Mouse (Mus musculus): ENCODE measurements around the gene Dhcr7. TPM values are rescaled to one million over a fixed set of nuclear protein-coding genes. Genes with fewer than 3 reads are reported as not detected.
A peak's percentile ranks its signal among the peaks of the same experiment; 100 is the strongest.

Gene Dhcr7
- total and polyA plus RNA-seq, 2 experiments: 85.9 to 282 TPM

GRCm38 (mm10) chr7:143848768-143849482, 26.0 kb downstream of the Dhcr7 start:
- no peak overlapping the region for H3K4me3 ChIP-seq (ENCODE audit: insufficient read depth, low read depth, low read length)
- H3K9ac ChIP-seq (ENCODE audit: low read depth, low read length): no peak overlapping the region
- peak; percentile 83 for DNase-seq (ENCODE audit: extremely low read depth, low read depth, low spot score)
- 52% methylated on average over 7 of the region's 8 CpGs for WGBS
- TF ChIP-seq CTCF (IDR thresholded peaks at IDR 0.05; ENCODE audit: low read depth, low read length) (no peak), POLR2A (IDR thresholded peaks at IDR 0.05; ENCODE audit: extremely low read depth, insufficient read depth, low read length) (no peak)
- H3K36me3 ChIP-seq (ENCODE audit: control insufficient read depth, insufficient read depth, low read length): peaks cover 24% of the 10 kb centered on the region
- no peaks in the 10 kb centered on the region for H3K27me3 ChIP-seq (ENCODE audit: control insufficient read depth, insufficient read depth, low read length)
- no peak overlapping the region for H3K27ac ChIP-seq (replicated peaks; ENCODE audit: insufficient read depth, low read depth, low read length)
- peaks cover 4% of the 10 kb centered on the region for H3K4me1 ChIP-seq (ENCODE audit: control insufficient read depth, insufficient read depth, low read length)
- no peaks in the 10 kb centered on the region for H3K79me2 ChIP-seq (ENCODE audit: control insufficient read depth, insufficient read depth, low read length)

GRCm38 (mm10) chr7:143866538-143866937, 43.6 kb downstream of the Dhcr7 start, which contains the start of gene Gm498:
Gene Gm498, plus strand, starts transcription at chr7:143866838.
- no peak within 1 kb of the TSS for H3K4me3 ChIP-seq (ENCODE audit: insufficient read depth, low read depth, low read length)
- no peaks in the 10 kb centered on the region for H3K4me1 ChIP-seq (ENCODE audit: control insufficient read depth, insufficient read depth, low read length)
- no peak for TF ChIP-seq POLR2A (IDR thresholded peaks at IDR 0.05; ENCODE audit: extremely low read depth, insufficient read depth, low read length)
- no peak for TF ChIP-seq CTCF (IDR thresholded peaks at IDR 0.05; ENCODE audit: low read depth, low read length)
- H3K27me3 ChIP-seq (ENCODE audit: control insufficient read depth, insufficient read depth, low read length): no peaks in the 10 kb centered on the region
- WGBS: 76% methylated on average over 2 of the region's 2 CpGs
- no peak within 1 kb of the TSS for H3K27ac ChIP-seq (replicated peaks; ENCODE audit: insufficient read depth, low read depth, low read length)
- H3K36me3 ChIP-seq (ENCODE audit: control insufficient read depth, insufficient read depth, low read length): no peaks in the 10 kb centered on the region
- H3K9ac ChIP-seq (ENCODE audit: low read depth, low read length): no peak within 1 kb of the TSS
- H3K79me2 ChIP-seq (ENCODE audit: control insufficient read depth, insufficient read depth, low read length): no peaks in the 10 kb centered on the region
- no peak for DNase-seq (ENCODE audit: extremely low read depth, low read depth, low spot score)

- Histone ChIP-seq H3K79me2 (ENCODE audit: control insufficient read depth, insufficient read depth, low read length) (no peaks in the 10 kb centered on the region), H3K27ac (replicated peaks; ENCODE audit: insufficient read depth, low read depth, low read length) (no peak overlapping the region), H3K9ac (ENCODE audit: low read depth, low read length) (no peak overlapping the region), H3K36me3 (ENCODE audit: control insufficient read depth, insufficient read depth, low read length) (no peaks in the 10 kb centered on the region), H3K4me1 (ENCODE audit: control insufficient read depth, insufficient read depth, low read length) (no peaks in the 10 kb centered on the region), H3K27me3 (ENCODE audit: control insufficient read depth, insufficient read depth, low read length) (no peaks in the 10 kb centered on the region), H3K4me3 (ENCODE audit: insufficient read depth, low read depth, low read length) (no peak overlapping the region)
- TF ChIP-seq CTCF (IDR thresholded peaks at IDR 0.05; ENCODE audit: low read depth, low read length): no peak
- no peak for TF ChIP-seq POLR2A (IDR thresholded peaks at IDR 0.05; ENCODE audit: extremely low read depth, insufficient read depth, low read length)
- DNase-seq (ENCODE audit: extremely low read depth, low read depth, low spot score): no peak
- 79% methylated on average over 4 of the region's 4 CpGs for WGBS
Measured at GRCm38 (mm10) chr7:143868874-143869273, 45.9 kb downstream of the Dhcr7 start.

GRCm38 (mm10) chr7:143883717-143884116, 60.8 kb downstream of the Dhcr7 start:
- Histone ChIP-seq H3K27me3 (ENCODE audit: control insufficient read depth, insufficient read depth, low read length) (no peaks in the 10 kb centered on the region), H3K4me1 (ENCODE audit: control insufficient read depth, insufficient read depth, low read length) (no peaks in the 10 kb centered on the region), H3K9ac (ENCODE audit: low read depth, low read length) (no peak overlapping the region), H3K4me3 (ENCODE audit: insufficient read depth, low read depth, low read length) (no peak overlapping the region), H3K36me3 (ENCODE audit: control insufficient read depth, insufficient read depth, low read length) (no peaks in the 10 kb centered on the region), H3K79me2 (ENCODE audit: control insufficient read depth, insufficient read depth, low read length) (no peaks in the 10 kb centered on the region), H3K27ac (replicated peaks; ENCODE audit: insufficient read depth, low read depth, low read length) (no peak overlapping the region)
- DNase-seq (ENCODE audit: extremely low read depth, low read depth, low spot score): no peak
- TF ChIP-seq CTCF (IDR thresholded peaks at IDR 0.05; ENCODE audit: low read depth, low read length) (no peak), POLR2A (IDR thresholded peaks at IDR 0.05; ENCODE audit: extremely low read depth, insufficient read depth, low read length) (no peak)
- 80% methylated on average over 6 of the region's 6 CpGs for WGBS

- no peak for DNase-seq (ENCODE audit: extremely low read depth, low read depth, low spot score)
- Histone ChIP-seq H3K36me3 (ENCODE audit: control insufficient read depth, insufficient read depth, low read length) (no peaks in the 10 kb centered on the region), H3K4me1 (ENCODE audit: control insufficient read depth, insufficient read depth, low read length) (no peaks in the 10 kb centered on the region), H3K4me3 (ENCODE audit: insufficient read depth, low read depth, low read length) (no peak overlapping the region), H3K27me3 (ENCODE audit: control insufficient read depth, insufficient read depth, low read length) (no peaks in the 10 kb centered on the region), H3K79me2 (ENCODE audit: control insufficient read depth, insufficient read depth, low read length) (no peaks in the 10 kb centered on the region), H3K9ac (ENCODE audit: low read depth, low read length) (no peak overlapping the region), H3K27ac (replicated peaks; ENCODE audit: insufficient read depth, low read depth, low read length) (no peak overlapping the region)
- 82% methylated on average over 2 of the region's 2 CpGs for WGBS
- TF ChIP-seq POLR2A (IDR thresholded peaks at IDR 0.05; ENCODE audit: extremely low read depth, insufficient read depth, low read length) (no peak), CTCF (IDR thresholded peaks at IDR 0.05; ENCODE audit: low read depth, low read length) (no peak)
Measured at GRCm38 (mm10) chr7:143891146-143891545, 68.2 kb downstream of the Dhcr7 start.

- TF ChIP-seq POLR2A (IDR thresholded peaks at IDR 0.05; ENCODE audit: extremely low read depth, insufficient read depth, low read length) (no peak), CTCF (IDR thresholded peaks at IDR 0.05; ENCODE audit: low read depth, low read length) (no peak)
- no peaks in the 10 kb centered on the region for H3K79me2 ChIP-seq (ENCODE audit: control insufficient read depth, insufficient read depth, low read length)
- no peak for DNase-seq (ENCODE audit: extremely low read depth, low read depth, low spot score)
- H3K36me3 ChIP-seq (ENCODE audit: control insufficient read depth, insufficient read depth, low read length): no peaks in the 10 kb centered on the region
- no peaks in the 10 kb centered on the region for H3K27me3 ChIP-seq (ENCODE audit: control insufficient read depth, insufficient read depth, low read length)
- 73% methylated on average over 2 of the region's 2 CpGs for WGBS
- H3K9ac ChIP-seq (ENCODE audit: low read depth, low read length): no peak overlapping the region
- no peak overlapping the region for H3K27ac ChIP-seq (replicated peaks; ENCODE audit: insufficient read depth, low read depth, low read length)
- no peaks in the 10 kb centered on the region for H3K4me1 ChIP-seq (ENCODE audit: control insufficient read depth, insufficient read depth, low read length)
- no peak overlapping the region for H3K4me3 ChIP-seq (ENCODE audit: insufficient read depth, low read depth, low read length)
Measured at GRCm38 (mm10) chr7:143892361-143892760, 69.4 kb downstream of the Dhcr7 start.

Other genes with a start within 250 kb of the Dhcr7 start
- gene Cars, start 223.1 kb upstream of the Dhcr7 start, total RNA-seq (2014; rRNA removed): 13.6 and 17.9 TPM in 2 replicates
- gene Cars, start 223.1 kb upstream of the Dhcr7 start, polyA plus RNA-seq (2012; rRNA removed): 15.2 and 20.0 TPM in 2 replicates
- 0.37 and 0.87 TPM in 2 replicates for gene Tnfrsf26, start 194.4 kb upstream of the Dhcr7 start, total RNA-seq (2014; rRNA removed)
- 0.12 and 0.26 TPM in 2 replicates for gene Tnfrsf26, start 194.4 kb upstream of the Dhcr7 start, polyA plus RNA-seq (2012; rRNA removed)
- gene Tnfrsf22, start 173.5 kb upstream of the Dhcr7 start, total RNA-seq (2014; rRNA removed): 0.37 and 0.40 TPM in 2 replicates
- gene Tnfrsf22, start 173.5 kb upstream of the Dhcr7 start, polyA plus RNA-seq (2012; rRNA removed): 0.68 and 0.93 TPM in 2 replicates
- gene Tnfrsf23, start 137.3 kb upstream of the Dhcr7 start, total RNA-seq (2014; rRNA removed): 0.34 TPM in 1 of 2 replicates, not detected in the other
- gene Tnfrsf23, start 137.3 kb upstream of the Dhcr7 start, polyA plus RNA-seq (2012; rRNA removed): 0.49 and 0.54 TPM in 2 replicates
- gene Osbpl5, start 66.2 kb upstream of the Dhcr7 start, total RNA-seq (2014; rRNA removed): 2.7 and 2.8 TPM in 2 replicates
- gene Osbpl5, start 66.2 kb upstream of the Dhcr7 start, polyA plus RNA-seq (2012; rRNA removed): 3.0 and 3.8 TPM in 2 replicates
- not detected in 2 replicates for gene Mrgprg, start 56.2 kb upstream of the Dhcr7 start, total RNA-seq (2014; rRNA removed)
- gene Mrgprg, start 56.2 kb upstream of the Dhcr7 start, polyA plus RNA-seq (2012; rRNA removed): 0.05 TPM in 1 of 2 replicates, not detected in the other
- gene Mrgpre, start 38.6 kb upstream of the Dhcr7 start, total RNA-seq (2014; rRNA removed): 0.09 and 0.54 TPM in 2 replicates
- 0.52 and 0.78 TPM in 2 replicates for gene Mrgpre, start 38.6 kb upstream of the Dhcr7 start, polyA plus RNA-seq (2012; rRNA removed)
- gene Nadsyn1, start 296 bp upstream of the Dhcr7 start, total RNA-seq (2014; rRNA removed): 22.5 and 32.8 TPM in 2 replicates
- gene Nadsyn1, start 296 bp upstream of the Dhcr7 start, polyA plus RNA-seq (2012; rRNA removed): 19.6 and 25.7 TPM in 2 replicates
- gene Gm498, start 43.7 kb downstream of the Dhcr7 start, total RNA-seq (2014; rRNA removed): not detected in 2 replicates
- not detected in 2 replicates for gene Gm498, start 43.7 kb downstream of the Dhcr7 start, polyA plus RNA-seq (2012; rRNA removed)
- gene Shank2, start 178.8 kb downstream of the Dhcr7 start, total RNA-seq (2014; rRNA removed): 4.1 and 6.4 TPM in 2 replicates
- 4.5 and 6.6 TPM in 2 replicates for gene Shank2, start 178.8 kb downstream of the Dhcr7 start, polyA plus RNA-seq (2012; rRNA removed)

All from liver, adult 2 months (tissue).